Mouse (Mus musculus): ENCODE measurements around the gene Atp1b1. TPM values are rescaled to one million over a fixed set of nuclear protein-coding genes. Genes with fewer than 3 reads are reported as not detected.

Atp1b1 gene
- polyA plus RNA-seq, 1 experiment from 2014 or later = 143 TPM

DNA sequence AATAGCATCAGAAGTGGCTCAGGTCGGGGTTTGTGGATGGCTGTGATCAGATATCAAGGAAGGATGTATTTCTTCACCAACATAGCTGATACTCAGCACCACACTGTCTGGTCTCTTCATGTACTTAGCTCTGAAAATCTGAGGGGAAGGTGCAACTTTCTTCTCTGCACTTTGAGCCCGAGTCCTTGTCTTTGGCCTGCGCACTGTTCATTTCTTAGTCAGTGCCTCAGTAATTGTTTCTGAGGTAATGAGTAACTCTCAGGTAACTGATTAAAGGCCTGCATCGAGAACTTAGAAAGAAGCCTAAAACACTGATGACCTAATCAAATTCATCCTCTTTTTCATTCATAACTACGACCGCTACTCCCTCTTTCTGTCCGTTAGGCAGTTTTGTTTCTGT, 46.8 kb downstream of the Atp1b1 start:
- Histone ChIP-seq H3K9ac (no peak overlapping the region), H3K4me3 (replicated peaks) (no peak overlapping the region), H3K4me1 (no peaks in the 10 kb centered on the region), H3K36me3 (no peaks in the 10 kb centered on the region), H3K9me3 (no peaks in the 10 kb centered on the region), H3K4me2 (no peak overlapping the region), H3K27ac (no peak overlapping the region), H3K27me3 (replicated peaks) (no peaks in the 10 kb centered on the region)
- WGBS = 77% methylated on average over 7 of the region's 7 CpGs
- no peak for ATAC-seq (ENCODE audit: insufficient read depth, low FRiP score, low read depth)

DNA sequence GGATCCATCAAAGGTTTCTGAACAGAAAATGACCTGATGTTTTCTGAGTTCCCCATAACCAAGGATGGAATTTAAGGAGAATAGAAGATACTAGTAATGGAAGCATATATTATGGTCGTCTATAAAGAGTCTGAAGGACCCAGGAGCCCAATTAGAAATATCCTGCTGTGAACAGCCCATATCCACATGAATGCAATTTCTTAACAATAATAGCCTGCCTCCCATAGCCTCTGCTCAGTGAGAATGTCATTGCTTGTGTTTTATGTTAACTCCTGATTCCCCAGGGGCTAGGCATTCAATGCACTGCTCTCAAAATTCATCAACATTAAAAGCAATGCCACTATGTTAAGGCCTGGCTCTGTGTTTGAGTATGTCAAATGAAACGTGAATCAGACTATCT, 49.5 kb downstream of the Atp1b1 start:
- 75% methylated on average over 2 of the region's 2 CpGs for WGBS
- H3K27me3 ChIP-seq (replicated peaks) = no peaks in the 10 kb centered on the region
- no peak overlapping the region for H3K4me3 ChIP-seq (replicated peaks)
- ATAC-seq (ENCODE audit: insufficient read depth, low FRiP score, low read depth) = no peak
- H3K4me1 ChIP-seq = no peaks in the 10 kb centered on the region
- H3K36me3 ChIP-seq = no peaks in the 10 kb centered on the region; the same call in 1 of the 2 replicates
- no peak overlapping the region for H3K9ac ChIP-seq
- H3K4me2 ChIP-seq = no peak overlapping the region
- no peak overlapping the region for H3K27ac ChIP-seq
- H3K9me3 ChIP-seq = no peaks in the 10 kb centered on the region

DNA sequence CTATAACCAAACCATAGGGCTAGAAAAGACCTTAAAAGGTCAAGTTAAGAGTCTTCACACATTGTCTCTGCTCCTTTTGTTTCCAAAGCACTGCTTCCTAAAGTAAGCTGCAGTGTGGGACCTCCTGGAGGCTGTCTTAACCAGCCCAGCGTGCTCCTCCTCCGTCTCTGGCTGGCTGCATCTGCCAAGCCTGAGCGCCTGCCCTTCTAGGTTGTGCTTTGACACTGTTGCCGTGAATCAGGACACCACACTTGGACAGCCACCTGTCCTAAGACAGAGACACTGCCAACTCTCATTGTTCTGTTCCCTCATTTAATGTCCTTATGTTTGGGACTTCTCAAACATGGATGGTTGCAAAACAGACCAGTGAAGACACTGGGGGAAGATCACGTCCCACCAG, 51.6 kb downstream of the Atp1b1 start:
- H3K4me3 ChIP-seq (replicated peaks) = no peak overlapping the region
- H3K9me3 ChIP-seq = no peaks in the 10 kb centered on the region
- no peak overlapping the region for H3K27ac ChIP-seq
- no peak for ATAC-seq (ENCODE audit: insufficient read depth, low FRiP score, low read depth)
- no peaks in the 10 kb centered on the region for H3K27me3 ChIP-seq (replicated peaks)
- peaks cover 4% of the 10 kb centered on the region; the same call in 1 of the 2 replicates for H3K36me3 ChIP-seq
- 75% methylated on average over 5 of the region's 5 CpGs for WGBS
- no peaks in the 10 kb centered on the region for H3K4me1 ChIP-seq
- no peak overlapping the region for H3K9ac ChIP-seq
- H3K4me2 ChIP-seq = no peak overlapping the region

DNA sequence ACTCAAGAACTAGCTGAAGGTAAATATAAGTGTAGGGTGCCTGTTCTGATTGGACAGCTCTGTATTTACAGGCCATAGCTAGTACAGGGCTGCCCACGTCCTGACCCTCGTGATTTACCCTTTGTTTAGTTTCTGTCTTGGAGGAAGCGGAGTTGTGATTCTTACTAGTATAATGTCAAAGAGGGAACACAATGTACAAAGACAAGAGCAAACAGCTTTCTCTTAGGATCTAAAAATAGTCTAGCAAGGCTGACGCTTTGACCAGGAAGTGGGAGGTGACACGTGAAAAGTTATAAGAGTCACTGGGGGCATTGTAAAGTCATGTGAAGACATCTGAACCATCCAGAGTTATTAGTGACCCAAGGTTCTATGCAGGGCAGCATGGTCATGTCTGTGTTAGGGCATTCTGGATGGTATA, 52.8 kb downstream of the Atp1b1 start:
- H3K4me1 ChIP-seq = no peaks in the 10 kb centered on the region
- no peak overlapping the region for H3K9ac ChIP-seq
- no peaks in the 10 kb centered on the region for H3K27me3 ChIP-seq (replicated peaks)
- peak; percentile 80 for ATAC-seq (ENCODE audit: insufficient read depth, low FRiP score, low read depth)
- H3K4me2 ChIP-seq = no peak overlapping the region
- no peak overlapping the region for H3K4me3 ChIP-seq (replicated peaks)
- peaks cover 4% of the 10 kb centered on the region; the same call in 1 of the 2 replicates for H3K36me3 ChIP-seq
- H3K9me3 ChIP-seq = no peaks in the 10 kb centered on the region
- WGBS = 22% methylated on average over 5 of the region's 5 CpGs
- peak overlapping the region; percentile 19; the same call in 1 of the 2 replicates for H3K27ac ChIP-seq

DNA sequence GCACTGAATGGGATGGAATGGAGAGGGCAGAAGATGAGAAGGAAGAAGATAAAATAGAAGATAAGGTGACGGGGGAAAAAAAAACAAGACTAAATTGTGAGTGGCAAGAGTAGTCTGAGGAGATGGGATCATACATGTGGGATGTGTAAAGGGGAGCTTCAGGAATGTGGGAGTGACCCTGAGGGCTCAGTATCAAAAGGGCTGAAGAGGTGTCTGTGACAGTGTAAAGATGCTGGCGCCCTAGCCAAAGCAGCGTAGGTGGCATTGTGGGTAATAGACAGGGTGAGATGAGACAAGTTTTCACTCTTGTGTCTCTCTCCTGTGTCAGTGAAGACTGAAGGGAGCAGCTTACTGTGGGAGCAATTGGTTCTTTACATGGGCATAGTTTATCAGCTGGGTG, 58.6 kb downstream of the Atp1b1 start:
- WGBS = 93% methylated on average over 3 of the region's 3 CpGs
- Histone ChIP-seq H3K36me3 (peaks cover 4% of the 10 kb centered on the region; the same call in 1 of the 2 replicates), H3K4me3 (replicated peaks) (no peak overlapping the region), H3K4me2 (no peak overlapping the region), H3K9ac (no peak overlapping the region), H3K9me3 (no peaks in the 10 kb centered on the region), H3K4me1 (no peaks in the 10 kb centered on the region), H3K27ac (no peak overlapping the region), H3K27me3 (replicated peaks) (no peaks in the 10 kb centered on the region)
- no peak for ATAC-seq (ENCODE audit: insufficient read depth, low FRiP score, low read depth)

DNA sequence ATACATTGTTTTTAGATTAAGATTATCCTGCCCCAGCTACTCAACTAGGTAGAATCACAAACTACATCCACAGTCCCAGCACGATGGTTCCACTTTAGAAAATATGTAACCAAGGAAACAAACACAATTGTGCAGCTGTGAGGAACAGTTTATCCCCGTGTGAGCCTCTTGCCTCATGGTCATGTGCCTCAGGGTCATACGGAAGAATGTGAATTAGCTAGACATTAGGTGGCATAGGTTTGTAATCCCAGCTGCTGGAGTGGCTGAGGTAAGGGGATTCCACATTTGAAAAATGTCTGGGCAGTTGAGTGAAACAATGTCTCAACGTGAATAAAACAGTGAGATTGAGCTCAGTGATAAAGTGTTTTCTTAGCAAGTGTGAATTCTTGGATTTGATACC, 60.5 kb downstream of the Atp1b1 start:
- 40% methylated on average over 4 of the region's 4 CpGs for WGBS
- no peak overlapping the region for H3K4me2 ChIP-seq

DNA sequence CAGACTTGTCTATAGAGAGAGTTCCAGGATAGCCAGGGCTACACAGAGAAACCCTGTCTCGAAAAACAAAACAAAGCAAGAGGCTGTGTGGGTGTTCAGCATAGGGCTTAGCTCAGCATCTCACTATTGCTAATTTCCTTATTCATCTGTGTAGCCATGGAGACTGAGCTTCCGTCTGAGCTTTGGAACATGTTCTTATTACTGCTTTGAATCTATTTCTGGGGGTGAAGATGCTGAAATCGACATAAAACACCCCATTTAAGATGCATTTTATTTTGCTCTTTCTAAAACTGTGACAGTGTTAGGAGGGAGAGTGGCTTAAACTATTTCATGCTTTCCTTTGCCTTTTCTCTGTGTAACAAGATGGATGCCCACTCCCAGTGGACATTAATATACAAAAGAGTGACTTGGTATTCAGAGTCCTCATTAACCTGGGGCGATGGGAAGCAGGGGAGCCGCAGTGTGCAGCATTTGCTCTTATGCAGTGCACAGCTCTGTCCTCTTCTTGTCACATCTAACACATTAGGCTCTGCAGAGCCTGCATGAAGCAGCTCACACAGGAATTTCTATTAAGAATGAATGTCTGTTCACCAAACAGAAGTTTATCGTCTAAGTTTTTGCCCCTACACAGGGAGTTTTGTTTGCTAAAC, 62.9 kb downstream of the Atp1b1 start:
- 77% methylated on average over 6 of the region's 6 CpGs for WGBS
- Histone ChIP-seq H3K4me1 (no peaks in the 10 kb centered on the region), H3K9me3 (no peaks in the 10 kb centered on the region), H3K27ac (no peak overlapping the region), H3K9ac (no peak overlapping the region), H3K27me3 (replicated peaks) (no peaks in the 10 kb centered on the region), H3K36me3 (no peaks in the 10 kb centered on the region), H3K4me2 (no peak overlapping the region), H3K4me3 (replicated peaks) (no peak overlapping the region)
- ATAC-seq (ENCODE audit: insufficient read depth, low FRiP score, low read depth) = no peak

More for the DNA sequence above, 60.5 kb downstream of the Atp1b1 start:
- ATAC-seq (ENCODE audit: insufficient read depth, low FRiP score, low read depth) = no peak
- Histone ChIP-seq H3K9ac (no peak overlapping the region), H3K4me1 (no peaks in the 10 kb centered on the region), H3K27me3 (replicated peaks) (no peaks in the 10 kb centered on the region), H3K27ac (no peak overlapping the region), H3K36me3 (no peaks in the 10 kb centered on the region), H3K9me3 (no peaks in the 10 kb centered on the region), H3K4me3 (replicated peaks) (no peak overlapping the region)

DNA sequence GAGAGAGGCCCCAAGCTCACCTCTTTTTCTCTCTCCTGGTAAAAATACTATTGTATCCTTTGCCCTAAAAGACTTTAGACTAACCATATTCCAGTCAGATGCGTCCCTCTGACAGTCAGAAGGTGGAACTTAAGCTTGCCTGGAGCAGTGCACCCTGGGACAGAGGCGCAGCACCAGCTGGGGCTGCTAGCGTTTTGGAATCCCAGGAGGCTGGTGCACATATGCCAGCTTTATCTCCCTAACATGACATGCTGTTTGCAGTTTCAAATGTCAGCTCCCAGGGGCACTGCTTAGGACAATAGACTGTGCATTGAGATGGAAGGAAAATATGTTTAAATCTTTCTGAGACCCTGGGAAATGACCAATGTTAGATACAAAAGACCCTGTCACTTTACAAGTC, 66.0 kb downstream of the Atp1b1 start:
- H3K4me3 ChIP-seq (replicated peaks) = no peak overlapping the region
- 34% methylated on average over 3 of the region's 3 CpGs for WGBS
- no peak overlapping the region for H3K27ac ChIP-seq
- no peak overlapping the region for H3K4me2 ChIP-seq
- H3K4me1 ChIP-seq = no peaks in the 10 kb centered on the region
- H3K27me3 ChIP-seq (replicated peaks) = no peaks in the 10 kb centered on the region
- H3K9ac ChIP-seq = no peak overlapping the region
- no peaks in the 10 kb centered on the region for H3K36me3 ChIP-seq
- ATAC-seq (ENCODE audit: insufficient read depth, low FRiP score, low read depth) = no peak
- no peaks in the 10 kb centered on the region for H3K9me3 ChIP-seq

DNA sequence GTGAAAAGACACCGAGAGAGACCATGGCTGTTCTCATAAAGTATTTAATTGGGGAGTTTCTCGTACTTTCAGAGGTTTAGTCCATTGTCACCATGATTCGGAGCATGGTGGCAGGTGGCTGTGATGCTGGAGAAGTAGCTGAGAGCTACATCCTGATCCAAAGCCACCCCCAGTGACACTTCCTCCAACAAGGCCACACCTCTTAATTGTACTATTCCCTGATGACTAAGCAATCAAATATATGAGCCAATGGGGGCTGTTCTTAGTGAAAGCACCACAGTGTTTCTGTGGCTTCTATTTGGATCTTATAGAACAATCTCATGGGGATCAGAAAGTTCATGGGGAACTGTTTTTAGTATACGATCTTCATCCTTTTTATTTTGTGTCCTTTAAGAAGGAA, 68.4 kb downstream of the Atp1b1 start:
- Histone ChIP-seq H3K27me3 (replicated peaks) (no peaks in the 10 kb centered on the region), H3K27ac (no peak overlapping the region), H3K9ac (no peak overlapping the region), H3K4me1 (no peaks in the 10 kb centered on the region), H3K4me2 (no peak overlapping the region), H3K4me3 (replicated peaks) (no peak overlapping the region), H3K36me3 (no peaks in the 10 kb centered on the region), H3K9me3 (no peaks in the 10 kb centered on the region)
- ATAC-seq (ENCODE audit: insufficient read depth, low FRiP score, low read depth) = no peak
- WGBS = 93% methylated on average over 4 of the region's 4 CpGs

Other genes starting within 250 kb of the Atp1b1 start
- gene Slc19a2, start 209.3 kb downstream of the Atp1b1 start, polyA plus RNA-seq (2015; fragmentation: Nextera tagmentation; extraction: Ambion mirVana) = 15.5 and 17.1 TPM in 2 replicates
- gene Ccdc181, start 182.8 kb downstream of the Atp1b1 start, polyA plus RNA-seq (2015; fragmentation: Nextera tagmentation; extraction: Ambion mirVana) = 9.4 and 10.7 TPM in 2 replicates
- gene Nme7, start 154.2 kb downstream of the Atp1b1 start, polyA plus RNA-seq (2015; fragmentation: Nextera tagmentation; extraction: Ambion mirVana) = 31.2 and 38.9 TPM in 2 replicates
- gene Blzf1, start 150.9 kb downstream of the Atp1b1 start, polyA plus RNA-seq (2015; fragmentation: Nextera tagmentation; extraction: Ambion mirVana) = 28.4 and 29.3 TPM in 2 replicates